Mouse (Mus musculus): Measurements from ENCODE around the gene Rnf123. TPM values are rescaled to one million over a fixed set of nuclear protein-coding genes. Genes with fewer than 3 reads are reported as not detected.
A peak's percentile ranks its signal among the peaks of the same experiment; 100 is the strongest.

The Rnf123 gene
- polyA plus RNA-seq, 1 experiment from 2014 or later, result 53.4 TPM

- 86% methylated on average over 16 of the region's 16 CpGs for WGBS
- no peak overlapping the region for H3K4me3 ChIP-seq (ENCODE audit: low read depth, low read length)
- H3K27ac ChIP-seq (ENCODE audit: low read length), result no peak overlapping the region
- no peaks in the 10 kb centered on the region for H3K9me3 ChIP-seq (replicated peaks; ENCODE audit: control insufficient read depth, low read length, poor library complexity, severe bottlenecking)
- H3K9ac ChIP-seq (ENCODE audit: low read depth, low read length), result no peak overlapping the region
- peaks cover 36% of the 10 kb centered on the region for H3K36me3 ChIP-seq (ENCODE audit: control insufficient read depth, insufficient read depth, low read length)
- H3K4me1 ChIP-seq (ENCODE audit: control insufficient read depth, insufficient read depth, low read length), result no peaks in the 10 kb centered on the region
- ATAC-seq, result no peak
- H3K4me2 ChIP-seq (ENCODE audit: low read length), result no peak overlapping the region
- no peaks in the 10 kb centered on the region for H3K27me3 ChIP-seq (ENCODE audit: control insufficient read depth, insufficient read depth, low read depth, low read length)
Measured at GRCm38 (mm10) chr9:108110160-108110559, 27.0 kb upstream of the Rnf123 start.

DNA sequence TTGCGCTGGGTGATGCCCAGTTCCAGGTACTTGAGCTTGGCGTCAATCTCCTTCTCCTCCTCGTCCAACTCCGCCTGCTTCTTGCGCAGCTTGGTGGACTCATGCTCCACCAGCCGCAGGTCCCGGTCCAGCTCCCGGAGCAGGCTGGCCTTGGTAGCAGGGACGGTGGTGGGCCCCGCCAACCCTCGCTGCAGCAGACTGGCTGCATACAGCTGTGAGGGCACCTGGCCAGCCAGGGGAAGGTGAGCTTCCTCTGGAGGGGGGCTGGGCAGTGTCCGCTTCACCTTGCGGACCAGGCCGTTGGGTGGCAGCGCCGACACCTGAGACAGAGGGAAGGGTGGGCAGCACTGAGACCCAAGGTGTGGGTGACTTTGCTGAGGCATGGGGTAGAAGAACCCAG is 24.7 kb upstream of the Rnf123 start:
- no peak overlapping the region for H3K4me2 ChIP-seq (ENCODE audit: low read length)
- H3K9me3 ChIP-seq (replicated peaks; ENCODE audit: control insufficient read depth, low read length, poor library complexity, severe bottlenecking), result no peaks in the 10 kb centered on the region
- no peak for ATAC-seq
- H3K9ac ChIP-seq (ENCODE audit: low read depth, low read length), result no peak overlapping the region
- H3K27me3 ChIP-seq (ENCODE audit: control insufficient read depth, insufficient read depth, low read depth, low read length), result no peaks in the 10 kb centered on the region
- H3K4me1 ChIP-seq (ENCODE audit: control insufficient read depth, insufficient read depth, low read length), result no peaks in the 10 kb centered on the region
- peaks cover 29% of the 10 kb centered on the region for H3K36me3 ChIP-seq (ENCODE audit: control insufficient read depth, insufficient read depth, low read length)
- no peak overlapping the region for H3K27ac ChIP-seq (ENCODE audit: low read length)
- H3K4me3 ChIP-seq (ENCODE audit: low read depth, low read length), result no peak overlapping the region
- 95% methylated on average over 16 of the region's 16 CpGs for WGBS

DNA sequence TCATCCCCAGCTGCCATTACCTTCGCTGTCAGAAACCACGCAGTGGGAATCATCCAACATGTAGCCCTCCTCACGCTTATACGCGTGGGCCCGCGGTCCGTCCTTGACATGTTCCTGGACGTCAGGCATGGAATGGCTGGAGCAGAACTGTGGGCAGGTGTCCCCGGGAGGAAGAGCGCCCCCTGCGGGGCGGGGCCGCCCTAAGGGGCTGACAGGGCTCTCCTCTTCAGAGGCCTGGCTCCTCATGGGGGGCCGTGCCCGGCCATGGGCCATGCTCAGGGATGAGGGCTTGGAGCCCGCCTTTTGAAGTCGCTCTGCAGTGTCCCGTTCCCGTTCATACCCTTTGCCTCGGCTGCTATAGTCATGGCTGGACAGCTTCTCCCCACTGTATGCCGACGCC is 22.9 kb upstream of the Rnf123 start:
- no peak for ATAC-seq

DNA sequence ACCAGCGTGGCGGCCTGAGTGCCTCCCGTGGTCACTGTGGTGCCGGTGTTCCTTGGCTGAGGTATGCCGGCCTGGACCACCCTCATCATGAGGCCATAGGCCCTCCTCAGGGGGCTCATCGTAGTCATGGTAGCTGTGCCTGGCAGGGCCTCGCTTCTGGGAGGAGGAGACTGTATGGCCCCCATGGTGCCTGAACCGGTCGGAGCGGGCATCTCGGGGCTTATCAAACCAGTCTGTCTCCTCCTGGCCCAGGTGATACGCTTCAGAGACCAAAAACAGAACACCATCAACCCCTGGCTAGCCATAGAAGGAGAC is 22.4 kb upstream of the Rnf123 start:
- H3K9me3 ChIP-seq (replicated peaks; ENCODE audit: control insufficient read depth, low read length, poor library complexity, severe bottlenecking), result no peaks in the 10 kb centered on the region
- H3K4me1 ChIP-seq (ENCODE audit: control insufficient read depth, insufficient read depth, low read length), result no peaks in the 10 kb centered on the region
- H3K9ac ChIP-seq (ENCODE audit: low read depth, low read length), result peak overlapping the region; percentile 18; the same call in 1 of the 2 replicates
- no peak overlapping the region for H3K4me2 ChIP-seq (ENCODE audit: low read length)
- 68% methylated on average over 12 of the region's 12 CpGs for WGBS
- no peak for ATAC-seq
- no peaks in the 10 kb centered on the region for H3K27me3 ChIP-seq (ENCODE audit: control insufficient read depth, insufficient read depth, low read depth, low read length)
- no peak overlapping the region for H3K27ac ChIP-seq (ENCODE audit: low read length)
- H3K36me3 ChIP-seq (ENCODE audit: control insufficient read depth, insufficient read depth, low read length), result peaks cover 29% of the 10 kb centered on the region
- H3K4me3 ChIP-seq (ENCODE audit: low read depth, low read length), result no peak overlapping the region

More for the DNA sequence above, 22.9 kb upstream of the Rnf123 start:
- no peaks in the 10 kb centered on the region for H3K4me1 ChIP-seq (ENCODE audit: control insufficient read depth, insufficient read depth, low read length)
- H3K9ac ChIP-seq (ENCODE audit: low read depth, low read length), result no peak overlapping the region
- H3K9me3 ChIP-seq (replicated peaks; ENCODE audit: control insufficient read depth, low read length, poor library complexity, severe bottlenecking), result no peaks in the 10 kb centered on the region
- WGBS, result 90% methylated on average over 23 of the region's 23 CpGs
- no peak overlapping the region for H3K4me3 ChIP-seq (ENCODE audit: low read depth, low read length)
- H3K36me3 ChIP-seq (ENCODE audit: control insufficient read depth, insufficient read depth, low read length), result peaks cover 32% of the 10 kb centered on the region
- H3K4me2 ChIP-seq (ENCODE audit: low read length), result no peak overlapping the region
- no peaks in the 10 kb centered on the region for H3K27me3 ChIP-seq (ENCODE audit: control insufficient read depth, insufficient read depth, low read depth, low read length)
- no peak overlapping the region for H3K27ac ChIP-seq (ENCODE audit: low read length)

DNA sequence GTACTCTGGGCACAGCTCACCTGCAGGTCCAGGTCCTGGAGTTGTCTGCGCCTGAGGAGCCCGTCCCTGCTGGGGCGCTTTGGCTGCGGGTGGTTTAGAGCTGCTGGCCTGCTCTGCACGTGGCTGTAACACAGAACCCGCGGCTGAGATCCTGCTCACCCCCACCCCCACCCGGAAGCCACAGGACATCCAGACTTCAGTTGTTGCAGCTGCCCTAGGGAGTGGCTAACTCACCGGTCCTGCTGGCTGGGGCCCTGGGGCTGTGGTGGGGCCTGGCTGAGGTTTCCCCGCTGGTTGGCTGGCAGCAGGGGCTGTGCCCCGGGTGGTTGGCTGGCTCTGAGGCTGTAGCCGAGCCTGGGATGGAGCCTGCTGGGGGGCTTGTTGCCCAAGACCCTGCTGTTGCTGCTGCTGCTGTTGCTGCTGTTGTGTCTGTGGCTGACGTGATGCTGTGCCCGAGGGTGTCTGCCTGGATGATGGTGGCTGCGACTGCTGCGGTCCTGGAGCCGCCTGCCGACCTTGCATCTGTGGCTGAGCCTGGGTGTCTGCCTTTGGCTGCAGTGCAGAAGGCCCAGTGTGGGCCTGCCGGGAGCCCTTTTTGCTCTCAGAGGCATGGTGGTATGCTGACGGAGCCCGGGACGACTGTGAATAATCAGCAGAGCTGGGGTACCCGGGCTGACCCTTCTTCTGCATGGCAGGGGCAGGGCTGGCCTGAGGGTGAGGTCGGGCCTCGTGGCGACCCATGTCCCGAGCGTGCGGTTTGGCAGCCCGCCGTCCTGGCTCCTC is 21.8 kb upstream of the Rnf123 start:
- WGBS, result 33% methylated on average over 31 of the region's 31 CpGs
- ATAC-seq, result peak; percentile 43; the same call in 1 of the 2 replicates
- Histone ChIP-seq H3K27me3 (ENCODE audit: control insufficient read depth, insufficient read depth, low read depth, low read length) (no peaks in the 10 kb centered on the region), H3K4me1 (ENCODE audit: control insufficient read depth, insufficient read depth, low read length) (no peaks in the 10 kb centered on the region), H3K36me3 (ENCODE audit: control insufficient read depth, insufficient read depth, low read length) (peaks cover 26% of the 10 kb centered on the region), H3K9ac (ENCODE audit: low read depth, low read length) (peak overlapping the region; percentile 18; the same call in 1 of the 2 replicates), H3K27ac (ENCODE audit: low read length) (0 out of 2 replicates have a peak overlapping the region, but pooled peaks have one; percentile 6), H3K4me3 (ENCODE audit: low read depth, low read length) (no peak overlapping the region), H3K9me3 (replicated peaks; ENCODE audit: control insufficient read depth, low read length, poor library complexity, severe bottlenecking) (no peaks in the 10 kb centered on the region), H3K4me2 (ENCODE audit: low read length) (no peak overlapping the region)

DNA sequence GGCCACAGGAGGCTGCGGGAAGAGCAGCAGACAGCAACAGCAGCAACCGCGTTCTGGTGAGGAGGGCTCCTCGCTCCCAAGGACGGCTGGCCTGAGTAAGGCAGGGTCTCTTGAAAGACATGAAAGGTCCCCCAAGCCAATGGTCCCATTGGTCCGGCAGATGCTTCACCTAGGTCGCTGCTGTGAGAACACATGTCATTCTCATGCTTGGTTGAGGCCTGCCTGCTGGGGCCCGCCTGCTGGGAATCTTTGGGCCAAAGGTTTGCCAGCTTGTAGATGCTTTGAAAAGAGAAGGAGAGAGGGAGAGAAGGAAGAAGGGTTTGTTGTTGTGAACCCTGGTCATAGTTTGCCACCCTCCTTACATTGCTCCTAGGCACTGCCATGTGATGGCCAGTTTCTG is 16.5 kb upstream of the Rnf123 start:
- no peak overlapping the region for H3K9ac ChIP-seq (ENCODE audit: low read depth, low read length)
- ATAC-seq, result no peak
- H3K36me3 ChIP-seq (ENCODE audit: control insufficient read depth, insufficient read depth, low read length), result peaks cover 17% of the 10 kb centered on the region

DNA sequence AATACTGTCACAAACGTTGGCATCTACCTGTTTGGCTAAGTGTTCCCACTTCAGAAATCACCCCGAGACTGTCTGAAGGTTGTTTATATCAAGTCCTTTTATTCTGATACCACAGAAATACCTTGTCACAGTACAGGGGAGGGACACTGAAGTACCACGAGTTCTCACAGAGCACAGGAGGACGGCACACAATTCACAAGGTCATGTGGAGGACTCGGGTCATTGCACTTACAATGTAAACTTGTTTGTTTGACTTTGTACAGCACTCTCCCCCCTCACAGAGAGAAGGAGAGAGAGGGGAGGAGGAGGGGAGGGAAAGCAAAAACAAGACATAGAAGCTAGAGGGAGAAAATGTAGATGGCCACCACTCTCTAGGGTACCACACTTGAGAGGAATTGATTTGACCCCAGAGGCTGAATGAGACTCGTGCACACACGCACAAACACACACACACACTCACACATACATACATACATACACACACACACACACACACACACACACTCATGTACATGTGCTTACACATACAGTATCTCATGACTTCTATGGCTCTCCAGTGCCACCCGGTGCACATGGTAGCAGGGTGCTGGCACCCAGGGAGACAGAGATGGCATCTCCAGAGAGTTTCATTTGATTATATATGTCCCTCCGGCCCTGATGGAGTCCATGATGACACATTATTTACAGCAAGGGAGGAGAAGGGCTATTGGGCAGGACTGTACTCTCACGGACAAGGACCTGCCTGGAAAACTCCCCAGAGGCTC is 13.0 kb upstream of the Rnf123 start:
- Histone ChIP-seq H3K4me3 (ENCODE audit: low read depth, low read length) (no peak overlapping the region), H3K4me2 (ENCODE audit: low read length) (no peak overlapping the region), H3K9ac (ENCODE audit: low read depth, low read length) (no peak overlapping the region), H3K27me3 (ENCODE audit: control insufficient read depth, insufficient read depth, low read depth, low read length) (no peaks in the 10 kb centered on the region), H3K27ac (ENCODE audit: low read length) (no peak overlapping the region), H3K36me3 (ENCODE audit: control insufficient read depth, insufficient read depth, low read length) (peaks cover 12% of the 10 kb centered on the region; the same call in 1 of the 2 replicates), H3K9me3 (replicated peaks; ENCODE audit: control insufficient read depth, low read length, poor library complexity, severe bottlenecking) (no peaks in the 10 kb centered on the region), H3K4me1 (ENCODE audit: control insufficient read depth, insufficient read depth, low read length) (peaks cover 14% of the 10 kb centered on the region)
- no peak for ATAC-seq
- 64% methylated on average over 10 of the region's 10 CpGs for WGBS

More for the DNA sequence above, 16.5 kb upstream of the Rnf123 start:
- no peak overlapping the region for H3K4me2 ChIP-seq (ENCODE audit: low read length)
- no peak overlapping the region for H3K4me3 ChIP-seq (ENCODE audit: low read depth, low read length)
- H3K27me3 ChIP-seq (ENCODE audit: control insufficient read depth, insufficient read depth, low read depth, low read length), result no peaks in the 10 kb centered on the region
- H3K27ac ChIP-seq (ENCODE audit: low read length), result no peak overlapping the region
- 83% methylated on average over 8 of the region's 8 CpGs for WGBS
- peaks cover 10% of the 10 kb centered on the region for H3K4me1 ChIP-seq (ENCODE audit: control insufficient read depth, insufficient read depth, low read length)
- H3K9me3 ChIP-seq (replicated peaks; ENCODE audit: control insufficient read depth, low read length, poor library complexity, severe bottlenecking), result no peaks in the 10 kb centered on the region

GRCm38 (mm10) chr9:108095518-108095917 is 12.4 kb upstream of the Rnf123 start:
- no peaks in the 10 kb centered on the region for H3K9me3 ChIP-seq (replicated peaks; ENCODE audit: control insufficient read depth, low read length, poor library complexity, severe bottlenecking)
- ATAC-seq, result no peak
- H3K36me3 ChIP-seq (ENCODE audit: control insufficient read depth, insufficient read depth, low read length), result peaks cover 18% of the 10 kb centered on the region; the same call in 1 of the 2 replicates
- H3K4me2 ChIP-seq (ENCODE audit: low read length), result peak overlapping the region; percentile 98
- H3K4me3 ChIP-seq (ENCODE audit: low read depth, low read length), result peak overlapping the region; percentile 60
- no peaks in the 10 kb centered on the region for H3K27me3 ChIP-seq (ENCODE audit: control insufficient read depth, insufficient read depth, low read depth, low read length)
- H3K9ac ChIP-seq (ENCODE audit: low read depth, low read length), result no peak overlapping the region; the same call in 1 of the 2 replicates
- no peak overlapping the region for H3K27ac ChIP-seq (ENCODE audit: low read length)
- WGBS, result 11% methylated on average over 3 of the region's 3 CpGs
- peaks cover 14% of the 10 kb centered on the region for H3K4me1 ChIP-seq (ENCODE audit: control insufficient read depth, insufficient read depth, low read length)

DNA sequence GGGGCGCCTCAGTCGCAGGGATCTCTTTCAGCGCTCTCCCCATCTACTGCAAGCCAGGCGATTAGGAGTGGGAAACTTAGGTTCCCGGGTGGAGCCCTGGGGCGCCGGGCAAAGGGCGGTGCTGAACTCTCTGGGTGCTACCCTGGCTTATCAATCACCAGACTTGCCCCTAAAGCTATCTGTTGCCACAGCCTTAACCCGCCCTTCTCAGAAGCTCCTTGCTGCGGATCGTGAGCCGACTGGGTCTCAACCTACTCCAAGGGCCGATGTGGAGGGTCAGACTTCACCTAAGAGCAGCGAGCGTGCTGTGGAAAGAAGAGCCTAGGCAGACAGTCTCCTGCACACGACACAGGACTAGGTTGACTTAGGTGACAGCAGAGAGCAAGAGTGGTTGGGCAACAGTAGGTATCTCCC is 11.9 kb upstream of the Rnf123 start:
- H3K36me3 ChIP-seq (ENCODE audit: control insufficient read depth, insufficient read depth, low read length), result peaks cover 18% of the 10 kb centered on the region; the same call in 1 of the 2 replicates

More for the DNA sequence above, 11.9 kb upstream of the Rnf123 start:
- peaks cover 14% of the 10 kb centered on the region for H3K4me1 ChIP-seq (ENCODE audit: control insufficient read depth, insufficient read depth, low read length)
- peak overlapping the region; percentile 98 for H3K4me2 ChIP-seq (ENCODE audit: low read length)
- H3K27me3 ChIP-seq (ENCODE audit: control insufficient read depth, insufficient read depth, low read depth, low read length), result no peaks in the 10 kb centered on the region
- peak; percentile 25 for ATAC-seq
- H3K9me3 ChIP-seq (replicated peaks; ENCODE audit: control insufficient read depth, low read length, poor library complexity, severe bottlenecking), result no peaks in the 10 kb centered on the region
- peak overlapping the region; percentile 60 for H3K4me3 ChIP-seq (ENCODE audit: low read depth, low read length)
- H3K27ac ChIP-seq (ENCODE audit: low read length), result peak overlapping the region; percentile 75; the same call in 1 of the 2 replicates
- 0% methylated on average over 16 of the region's 16 CpGs for WGBS
- H3K9ac ChIP-seq (ENCODE audit: low read depth, low read length), result peak overlapping the region; percentile 78
